Mouse (Mus musculus): ENCODE data around the gene Esp24. TPM values are rescaled to one million over a fixed set of nuclear protein-coding genes. Genes with fewer than 3 reads are reported as not detected.
"Not testable (repeated sequence)": the region's sequence is repeated elsewhere in the genome, so short reads cannot be mapped to it uniquely, and the experiment has no call there.

The Esp24 gene
- not detected in 2 replicates for polyA plus RNA-seq (2015; fragmentation: Nextera tagmentation; extraction: Ambion mirVana)

DNA sequence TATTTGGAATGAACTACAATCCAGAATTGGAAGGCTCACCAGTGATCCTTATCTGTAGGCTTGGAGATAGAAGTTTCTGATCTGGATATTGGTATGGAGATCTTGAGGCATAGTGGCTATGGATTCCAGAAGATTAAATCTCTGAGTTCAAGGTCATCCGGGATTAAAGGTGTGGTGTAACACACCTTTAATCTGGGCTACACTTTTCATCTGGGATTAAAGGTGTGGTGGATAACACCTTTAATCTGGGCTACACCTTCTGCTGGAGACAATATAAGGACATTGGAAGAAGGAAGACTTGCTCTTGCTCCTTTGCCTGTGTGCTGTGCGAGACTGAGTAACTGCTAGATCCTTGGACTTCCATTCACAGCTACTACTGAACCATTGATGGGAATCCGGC is at the start of gene Esp24:
TSS of gene Esp24 (plus strand) at position 301 of the 400 bp plus-strand sequence.
- H3K36me3 ChIP-seq; ATAC-seq (ENCODE audit: low FRiP score); H3K9me3 ChIP-seq (replicated peaks); H3K4me3 ChIP-seq (replicated peaks); H3K4me1 ChIP-seq; H3K27ac ChIP-seq (replicated peaks); H3K27me3 ChIP-seq (replicated peaks); H3K4me2 ChIP-seq; H3K9ac ChIP-seq (replicated peaks): not testable (repeated sequence)
- WGBS = 91% methylated on average over 3 of the region's 3 CpGs

- ATAC-seq (ENCODE audit: low FRiP score) = no peak
- 85% methylated on average over 1 of the region's 1 CpGs for WGBS
- Histone ChIP-seq H3K9ac (replicated peaks) (no peak overlapping the region), H3K4me1 (no peaks in the 10 kb centered on the region), H3K27me3 (replicated peaks) (no peaks in the 10 kb centered on the region), H3K4me3 (replicated peaks) (no peak overlapping the region), H3K27ac (replicated peaks) (no peak overlapping the region), H3K4me2 (no peak overlapping the region), H3K36me3 (no peaks in the 10 kb centered on the region), H3K9me3 (replicated peaks) (no peaks in the 10 kb centered on the region)
Observed at GRCm38 (mm10) chr17:39009846-39010245, 26.6 kb upstream of the Esp24 start.

DNA sequence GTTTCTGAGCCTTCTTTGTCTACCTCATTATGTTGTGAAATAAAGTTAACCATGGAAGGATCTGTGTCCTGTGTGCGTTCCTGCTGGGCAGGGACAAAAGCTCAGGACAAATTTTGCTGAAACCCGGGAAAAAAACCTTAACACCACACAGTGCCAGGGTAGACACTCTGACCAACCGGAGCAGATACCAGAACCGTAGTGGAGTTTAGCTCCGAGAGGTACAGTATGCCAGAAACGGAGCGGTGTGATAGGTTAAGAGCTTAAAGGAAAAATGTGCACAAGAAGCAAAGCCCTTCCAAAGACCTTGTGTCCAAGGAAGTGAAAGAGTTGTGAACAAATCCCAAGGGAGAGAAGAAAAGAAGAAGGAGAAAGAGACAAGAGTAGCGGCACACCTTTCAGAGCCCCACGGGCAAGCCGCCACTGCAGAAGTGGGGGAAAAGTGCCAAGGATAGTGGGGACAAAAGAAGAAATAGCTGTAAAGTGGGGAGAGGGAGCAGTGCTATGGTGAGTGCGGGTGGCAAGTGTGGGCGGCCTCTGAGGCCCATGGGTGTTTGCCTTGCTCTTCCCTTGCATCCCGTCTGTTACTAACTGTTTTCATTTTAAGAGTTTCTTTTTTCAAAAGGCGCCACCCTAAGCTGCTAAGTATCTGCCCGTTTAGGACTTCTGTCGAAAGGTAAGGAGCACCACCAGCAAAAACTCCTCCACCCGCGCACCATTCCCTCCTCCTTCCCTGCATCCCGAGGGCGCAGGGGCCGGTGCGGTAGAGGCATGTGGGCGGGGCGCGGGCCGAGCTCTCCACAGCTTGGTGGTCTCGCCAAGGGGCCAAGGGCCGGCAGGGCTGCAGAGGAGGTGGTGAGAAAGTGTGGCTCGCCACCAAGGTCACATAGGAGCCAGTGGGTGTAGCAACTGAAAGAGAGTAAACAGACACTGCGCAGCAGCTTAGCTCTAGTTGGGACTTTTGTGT is 25.5 kb upstream of the Esp24 start:
- peak; percentile 35; the same call in 1 of the 2 replicates for ATAC-seq (ENCODE audit: low FRiP score)
- Histone ChIP-seq H3K4me2 (peak overlapping the region; percentile 51), H3K4me1 (no peaks in the 10 kb centered on the region), H3K4me3 (replicated peaks) (peak overlapping the region; percentile 32), H3K27ac (replicated peaks) (no peak overlapping the region), H3K27me3 (replicated peaks) (no peaks in the 10 kb centered on the region), H3K36me3 (no peaks in the 10 kb centered on the region), H3K9me3 (replicated peaks) (peaks cover 2% of the 10 kb centered on the region; the same call in 1 of the 2 replicates), H3K9ac (replicated peaks) (no peak overlapping the region)
- WGBS = 38% methylated on average over 30 of the region's 30 CpGs

DNA sequence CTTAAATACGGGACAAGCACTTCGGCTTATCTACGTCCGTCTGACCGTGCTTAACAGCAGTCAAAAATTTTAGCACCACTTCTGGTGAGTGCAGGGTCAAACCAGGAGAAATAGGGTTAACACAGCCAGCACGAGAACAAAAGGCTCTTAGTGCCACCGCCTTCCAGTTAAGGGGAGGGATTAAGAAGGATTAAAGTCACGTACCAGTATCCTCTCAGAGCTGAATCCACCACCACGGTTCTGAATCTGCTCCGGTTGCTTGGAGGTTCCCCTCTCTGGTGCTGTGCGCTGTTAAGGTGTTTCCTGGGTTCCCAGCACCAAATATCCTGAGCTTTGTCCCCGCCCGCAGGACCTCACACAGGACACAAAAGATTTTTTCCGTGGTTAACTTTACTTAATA is 19.3 kb upstream of the Esp24 start:
- no peak overlapping the region for H3K9ac ChIP-seq (replicated peaks)
- H3K4me3 ChIP-seq (replicated peaks) = no peak overlapping the region
- 66% methylated on average over 14 of the region's 14 CpGs for WGBS
- no peaks in the 10 kb centered on the region for H3K27me3 ChIP-seq (replicated peaks)
- ATAC-seq (ENCODE audit: low FRiP score) = no peak
- H3K27ac ChIP-seq (replicated peaks) = no peak overlapping the region
- H3K4me1 ChIP-seq = no peaks in the 10 kb centered on the region
- peaks cover 2% of the 10 kb centered on the region; the same call in 1 of the 2 replicates for H3K9me3 ChIP-seq (replicated peaks)
- no peaks in the 10 kb centered on the region for H3K36me3 ChIP-seq
- no peak overlapping the region for H3K4me2 ChIP-seq

DNA sequence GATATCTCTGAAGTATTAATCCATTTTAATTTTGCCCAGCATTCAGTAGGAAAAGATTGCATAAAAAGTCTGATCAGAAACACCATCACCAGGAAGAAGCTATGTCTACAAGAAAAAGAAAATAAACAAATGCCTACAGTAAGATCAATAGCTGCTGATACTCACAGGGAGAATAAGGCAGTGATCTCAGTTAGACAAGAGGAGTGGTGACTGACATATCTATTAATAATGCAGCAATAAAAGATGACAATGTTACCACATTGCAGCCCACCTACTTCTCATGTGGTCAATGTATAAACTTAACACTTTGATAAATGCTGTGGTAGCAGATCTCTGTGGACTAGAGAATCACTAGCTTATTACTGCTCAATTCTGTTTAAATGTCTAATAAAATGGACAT is 6.7 kb downstream of the Esp24 start, which contains the start of gene Gm21903:
TSS of gene Gm21903 (minus strand) at position 101 of the 400 bp plus-strand sequence.
- ATAC-seq (ENCODE audit: low FRiP score) = no peak
- Histone ChIP-seq H3K9me3 (replicated peaks) (peaks cover 5% of the 10 kb centered on the region; the same call in 1 of the 2 replicates), H3K27me3 (replicated peaks) (no peaks in the 10 kb centered on the region), H3K4me2 (no peak within 1 kb of the TSS), H3K36me3 (no peaks in the 10 kb centered on the region), H3K27ac (replicated peaks) (no peak within 1 kb of the TSS), H3K9ac (replicated peaks) (no peak within 1 kb of the TSS), H3K4me3 (replicated peaks) (no peak within 1 kb of the TSS), H3K4me1 (no peaks in the 10 kb centered on the region)

- Histone ChIP-seq H3K27ac (replicated peaks) (no peak overlapping the region), H3K36me3 (no peaks in the 10 kb centered on the region), H3K9ac (replicated peaks) (no peak overlapping the region), H3K4me3 (replicated peaks) (no peak overlapping the region), H3K27me3 (replicated peaks) (no peaks in the 10 kb centered on the region), H3K4me2 (no peak overlapping the region), H3K4me1 (no peaks in the 10 kb centered on the region), H3K9me3 (replicated peaks) (peaks cover 21% of the 10 kb centered on the region; the same call in 1 of the 2 replicates)
- ATAC-seq (ENCODE audit: low FRiP score) = no peak
Observed at GRCm38 (mm10) chr17:39063641-39064040, 27.1 kb downstream of the Esp24 start.

- 51% methylated on average over 1 of the region's 1 CpGs for WGBS
- Histone ChIP-seq H3K9me3 (replicated peaks) (peaks cover 7% of the 10 kb centered on the region; the same call in 1 of the 2 replicates), H3K4me1 (no peaks in the 10 kb centered on the region), H3K4me3 (replicated peaks) (no peak within 1 kb of the TSS), H3K27me3 (replicated peaks) (no peaks in the 10 kb centered on the region), H3K9ac (replicated peaks) (no peak within 1 kb of the TSS), H3K27ac (replicated peaks) (no peak within 1 kb of the TSS), H3K36me3 (no peaks in the 10 kb centered on the region), H3K4me2 (no peak within 1 kb of the TSS)
- no peak for ATAC-seq (ENCODE audit: low FRiP score)
Observed at GRCm38 (mm10) chr17:39076937-39077336, 40.4 kb downstream of the Esp24 start, which contains the start of gene Esp23. Gene Esp23 (minus strand): TSS chr17:39077037.

Other genes with a start within 250 kb of the Esp24 start
- not detected in 2 replicates for gene Gm21903, start 6.6 kb downstream of the Esp24 start, polyA plus RNA-seq (2015; fragmentation: Nextera tagmentation; extraction: Ambion mirVana)
- gene Esp23, start 40.3 kb downstream of the Esp24 start, polyA plus RNA-seq (2015; fragmentation: Nextera tagmentation; extraction: Ambion mirVana) = not detected in 2 replicates
- not detected in 2 replicates for gene Esp22, start 58.6 kb downstream of the Esp24 start, polyA plus RNA-seq (2015; fragmentation: Nextera tagmentation; extraction: Ambion mirVana)